Mouse (Mus musculus) thymus, adult 2 months (tissue): ENCODE measurements around the gene Nipa2.

Experiments used
- CTCF ChIP-seq: fragments of 200-500 bp; IDR thresholded peaks from 2 replicates; pipeline ENCODE4 v1.5.1; 2012; ENCODE audit warnings: mild to moderate bottlenecking, control low read depth, low read length, moderate library complexity, borderline replicate concordance; ENCODE audit not compliant: control insufficient read depth, poor library complexity, insufficient read depth; ENCODE audit errors: extremely low read depth
- POLR2A ChIP-seq: fragments of 200-500 bp; IDR thresholded peaks from 2 replicates; pipeline ENCODE4 v1.6.1; 2012; ENCODE audit warnings: mild to moderate bottlenecking, low read length, control low read depth, moderate library complexity; ENCODE audit not compliant: control insufficient read depth, poor library complexity, insufficient read depth; ENCODE audit errors: extremely low read depth

DNA sequence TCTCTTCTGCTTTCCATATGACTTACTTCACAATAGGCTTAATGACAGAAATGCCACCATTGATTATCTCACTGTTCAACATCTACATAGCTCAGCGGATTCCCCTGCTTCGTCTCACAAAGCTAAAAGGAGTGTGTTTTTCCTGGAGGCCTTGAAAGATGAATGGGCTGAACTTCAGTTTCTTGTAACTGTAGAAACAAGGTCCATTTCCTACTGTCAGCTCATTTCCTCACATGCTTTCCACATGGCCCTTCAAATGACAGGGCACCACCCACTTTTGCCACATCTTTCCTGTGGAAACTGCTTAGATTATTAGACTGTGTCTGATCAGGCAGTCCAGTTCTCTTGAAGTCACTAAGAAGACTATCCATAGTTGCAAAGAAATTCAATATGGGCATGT is 33.6 kb downstream of the Nipa2 start:
- TF ChIP-seq CTCF (no peak), POLR2A (no peak)
